In the genomic region with DNA sequence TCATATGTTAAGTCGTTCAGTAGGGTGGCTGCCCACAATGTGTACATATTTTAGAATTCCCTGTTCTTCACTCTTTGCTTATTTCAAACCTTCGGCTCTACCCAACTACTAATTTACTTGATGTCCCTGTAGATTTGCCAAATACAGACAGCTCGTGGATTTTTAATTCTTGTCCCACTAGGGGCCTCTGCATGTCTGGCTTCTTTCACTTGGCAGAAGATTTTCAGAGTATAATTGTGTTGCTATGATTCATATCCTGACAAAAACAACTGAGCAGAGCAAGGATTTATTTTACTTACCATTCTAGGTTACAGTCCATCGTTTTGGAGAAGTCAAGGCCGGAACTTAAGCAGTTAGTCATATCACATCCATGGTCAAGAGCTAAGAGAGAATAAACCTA, we compare ENCODE assay signal across 27 mouse cellular contexts. TPM values are rescaled to one million over a fixed set of nuclear protein-coding genes. Genes with fewer than 3 reads are reported as not detected.
"Had no signal": no experiment of that assay in that cellular context is flagged by ENCODE, and none has a peak within 500 bp of the region (broad histone marks: within the 10 kb centered on the region; RNA-seq: fewer than 3 reads in every experiment).

No protein-coding gene starts in this region.

- H3K4me1 ChIP-seq: hindbrain, embryonic 13.5 days; hindbrain, embryonic 15.5 days; intestine, embryonic 15.5 days; limb, embryonic 13.5 days; limb, embryonic 15.5 days had no signal

- DNase-seq: gastrocnemius, postnatal 14 days; gastrocnemius, postnatal 36 days; heart, adult 2 months; heart, postnatal 14 days; heart, postnatal 36 days; kidney, adult 18-20 months; kidney, adult 8-10 months; kidney, postnatal 14 days; kidney, postnatal 36 days; layer of hippocampus, adult 9-11 months; layer of hippocampus, postnatal 36 days; left cerebral cortex, postnatal 4 days had no signal

- H3K9ac ChIP-seq: hindbrain, embryonic 13.5 days; hindbrain, embryonic 15.5 days; intestine, embryonic 15.5 days; limb, embryonic 13.5 days; limb, embryonic 15.5 days; liver, embryonic 12.5 days; liver, embryonic 14.5 days had no signal

- H3K4me2 ChIP-seq: heart, embryonic 11.5 days; hindbrain, embryonic 13.5 days; hindbrain, embryonic 15.5 days; intestine, embryonic 15.5 days; limb, embryonic 13.5 days; limb, embryonic 15.5 days; liver, embryonic 12.5 days had no signal

- H3K9me3 ChIP-seq: hindbrain, embryonic 13.5 days; hindbrain, embryonic 15.5 days; intestine, embryonic 15.5 days; limb, embryonic 13.5 days; limb, embryonic 15.5 days; liver, embryonic 12.5 days had no signal

- H3K36me3 ChIP-seq: hindbrain, embryonic 13.5 days; hindbrain, embryonic 15.5 days; intestine, embryonic 15.5 days; limb, embryonic 13.5 days; limb, embryonic 15.5 days; liver, embryonic 12.5 days had no signal

- H3K27me3 ChIP-seq: hindbrain, embryonic 13.5 days; hindbrain, embryonic 15.5 days; intestine, embryonic 15.5 days; limb, embryonic 13.5 days; limb, embryonic 15.5 days; liver, embryonic 12.5 days had no signal

- H3K27ac ChIP-seq: heart, adult 2 months; hindbrain, embryonic 13.5 days; hindbrain, embryonic 15.5 days; hindbrain, postnatal 0 days; intestine, embryonic 15.5 days; limb, embryonic 13.5 days; limb, embryonic 15.5 days; liver, embryonic 12.5 days; liver, embryonic 14.5 days had no signal

- H3K4me3 ChIP-seq: heart, adult 2 months; hindbrain, embryonic 13.5 days; hindbrain, embryonic 15.5 days; intestine, embryonic 15.5 days; limb, embryonic 13.5 days; limb, embryonic 15.5 days; liver, embryonic 12.5 days had no signal

- ATAC-seq: hindbrain, postnatal 0 days; intestine, embryonic 15.5 days; intestine, postnatal 0 days; liver, embryonic 12.5 days had no signal

RNA-seq across cellular contexts. Expression of gene Il1r2, which starts 20.8 kb away (rescaled TPM):
- total RNA-seq: heart, postnatal 36 days; layer of hippocampus, adult 18-20 months; layer of hippocampus, postnatal 36 days; left cerebral cortex, postnatal 25 days; liver, adult 2 months had no signal
- polyA plus RNA-seq: hindbrain, embryonic 11.5 days; kidney, embryonic 14.5 days had no signal
